Mouse (Mus musculus) lung, adult 10 weeks (tissue): ENCODE measurements around the gene Cybb. TPM values are rescaled to one million over a fixed set of nuclear protein-coding genes. Genes with fewer than 3 reads are reported as not detected.

ENCODE experiments used
- polyA plus RNA-seq: library from polyadenylated mRNA; stranded (reverse); fragments of 350-450 nt; fragmentation: Illumina TruSeq; extraction: RNeasy Lipid Tissue Mini Kit (QIAGEN cat#74804); gene quantifications from one replicate; pipeline ENCODE4 v1.2.3, GENCODE M21; 2014; ENCODE audit warnings: low read depth, low replicate concordance; ENCODE audit not compliant: insufficient read depth

The Cybb gene
- polyA plus RNA-seq = 16.8 TPM

GRCm38 (mm10) chrX:9487671-9488070 lies at the start of gene Cybb:
Gene Cybb, minus strand, starts transcription at chrX:9487771.

Other genes with a start within 250 kb of the Cybb start
- not detected for gene Gm14862, start 230.9 kb downstream of the Cybb start, polyA plus RNA-seq
- 0.71 TPM for gene Xk, start 215.0 kb downstream of the Cybb start, polyA plus RNA-seq
- not detected for gene H2al1m, start 204.0 kb downstream of the Cybb start, polyA plus RNA-seq
- not detected for gene H2al1k, start 137.1 kb downstream of the Cybb start, polyA plus RNA-seq
- not detected for gene H2al1o, start 84.6 kb upstream of the Cybb start, polyA plus RNA-seq
- 99.3 TPM for gene Dynlt3, start 175.2 kb upstream of the Cybb start, polyA plus RNA-seq